Mouse (Mus musculus): Measurements from ENCODE around the gene Btbd6.

DNA sequence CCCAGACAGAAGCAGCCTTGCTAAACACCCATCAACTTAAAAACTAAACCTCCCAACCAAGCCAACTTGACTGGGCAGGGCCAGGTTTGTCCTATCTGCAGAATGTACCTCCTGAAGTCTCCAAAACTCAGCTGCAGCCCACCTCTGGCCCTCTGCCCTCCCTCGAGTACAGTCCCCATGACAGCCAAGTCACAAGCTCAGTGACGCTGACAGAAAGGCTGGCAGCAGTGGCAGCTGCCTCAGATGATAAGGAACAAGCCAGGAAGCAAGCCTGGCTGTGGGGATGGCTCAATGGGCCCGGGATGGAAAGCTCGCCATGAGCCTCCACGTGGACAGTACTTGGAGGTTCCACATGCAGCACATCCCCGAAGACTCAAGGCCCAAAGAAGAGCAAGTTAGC, 6.7 kb upstream of the Btbd6 start:
- TF ChIP-seq POLR2A (IDR thresholded peaks at IDR 0.05; ENCODE audit: control insufficient read depth, low read depth, low read length) (no peak), CTCF (IDR thresholded peaks at IDR 0.05; ENCODE audit: control insufficient read depth, insufficient read depth, insufficient replicate concordance, low read depth, low read length) (no peak)

Measured in testis, adult 2 months (tissue).